Mouse (Mus musculus) layer of hippocampus, postnatal 14 days (tissue): ENCODE results near the gene Clec4n. TPM values are rescaled to one million over a fixed set of nuclear protein-coding genes. Genes with fewer than 3 reads are reported as not detected.
"Not testable (repeated sequence)": the region's sequence is repeated elsewhere in the genome, so short reads cannot be mapped to it uniquely, and the experiment has no call there.

Experiments used
- DNase-seq, 2 experiments: peaks; one replicate each; pipeline ENCODE4 v3.0.0; 2021 to 2022; ENCODE audit warnings: low spot score in 2 of 2, mixed read lengths in 1 of 2
- total RNA-seq, 2 experiments: library from RNA; stranded (reverse); gene quantifications; 2 replicates each; pipeline ENCODE4 v1.2.3; 2021

Gene Clec4n
- total RNA-seq, 2 experiments from 2014 or later = 1.2 TPM; not detected in 1

DNA sequence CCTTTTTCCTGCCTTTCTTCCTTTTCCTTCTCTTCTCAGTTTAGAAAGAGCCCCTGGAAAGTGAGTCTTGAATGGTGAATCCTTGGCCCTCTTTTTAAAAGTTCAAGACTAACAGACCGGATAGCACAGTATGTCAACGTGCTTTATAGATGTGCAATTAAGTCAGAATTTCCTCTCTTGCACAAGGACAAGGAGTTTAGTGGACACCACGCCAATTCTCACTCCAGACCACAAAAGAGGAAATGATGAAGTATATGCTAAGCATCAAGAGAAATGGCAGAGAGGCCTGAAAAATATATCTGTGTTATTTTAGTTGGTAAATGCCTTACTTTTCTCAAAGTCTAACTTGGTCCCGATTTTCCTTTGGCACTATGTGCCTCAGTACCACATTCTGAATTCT lies 60.1 kb downstream of the Clec4n start, which contains the start of gene Clec4e:
TSS of gene Clec4e (minus strand) at position 118 of the 400 bp plus-strand sequence.
- DNase-seq = no peak

DNA sequence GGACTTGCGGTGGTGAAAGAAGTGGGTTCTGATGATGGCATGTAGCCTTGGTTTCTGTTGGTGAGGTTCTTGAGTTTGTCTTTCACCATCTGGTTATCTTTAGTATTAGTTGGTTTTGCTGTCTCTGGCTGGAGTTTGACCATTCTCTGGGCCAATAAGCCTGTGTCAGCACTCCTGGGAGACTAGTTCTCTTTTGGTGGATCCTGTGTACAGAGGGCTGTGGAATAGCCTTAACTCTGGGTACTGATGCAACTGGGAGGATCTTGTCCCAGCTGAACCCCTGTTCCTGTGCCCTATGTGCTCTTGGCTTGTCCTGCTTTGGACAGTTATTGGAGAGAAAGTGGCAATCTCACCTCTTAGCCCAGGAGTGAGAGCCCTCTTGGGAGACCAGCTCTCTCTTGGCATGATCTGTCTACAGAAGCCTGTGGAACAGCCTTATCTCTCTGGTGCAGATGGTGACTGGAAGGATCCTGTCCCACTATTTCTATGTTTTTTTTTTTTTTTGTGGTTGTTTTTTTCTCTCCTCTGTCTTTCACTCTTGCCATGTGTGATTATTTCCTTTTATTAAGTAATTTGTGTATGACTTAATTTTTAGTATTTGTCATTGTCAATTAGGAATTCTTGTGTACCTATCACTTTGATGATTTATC lies 63.2 kb downstream of the Clec4n start:
- no peak for DNase-seq

DNA sequence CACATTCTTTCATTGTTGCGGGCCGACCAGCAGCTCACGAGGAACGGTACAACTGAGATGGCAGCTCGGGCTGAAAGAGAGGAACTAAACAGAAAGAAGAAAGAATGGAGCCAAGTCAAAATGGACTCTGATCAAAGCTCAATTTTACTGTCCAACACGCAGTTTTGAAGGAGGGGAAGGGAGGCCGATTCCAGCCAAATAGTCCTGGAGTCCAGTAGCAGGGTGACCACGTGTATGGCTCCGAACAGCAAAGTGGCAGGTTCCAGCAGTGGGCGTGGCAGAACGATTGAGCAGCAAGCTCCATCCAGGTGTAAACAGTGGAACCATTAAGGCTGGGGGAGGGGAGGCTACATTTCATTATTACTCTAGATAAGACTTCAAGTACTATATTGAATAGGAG lies 63.9 kb downstream of the Clec4n start:
- not testable (repeated sequence) for DNase-seq

Other genes with a start within 250 kb of the Clec4n start
- gene Clec4a4, start 239.5 kb upstream of the Clec4n start, total RNA-seq = not detected
- not detected for gene Clec4b1, start 179.9 kb upstream of the Clec4n start, total RNA-seq
- gene Clec4a2, start 123.4 kb upstream of the Clec4n start, total RNA-seq = 1 to 10 TPM; 2.3 to 2.6 TPM
- not detected for gene Clec4b2, start 57.0 kb upstream of the Clec4n start, total RNA-seq
- not detected for gene Clec4d, start 32.3 kb downstream of the Clec4n start, total RNA-seq
- gene Clec4e, start 60.0 kb downstream of the Clec4n start, total RNA-seq = not detected
- gene Vmn2r19, start 78.5 kb downstream of the Clec4n start, total RNA-seq = not detected
- gene Vmn2r20, start 188.3 kb downstream of the Clec4n start, total RNA-seq = not detected